Mouse (Mus musculus) frontal cortex, postnatal 14 days (tissue): ENCODE measurements around the gene Naa11.

Experiments used
- DNase-seq, 2 experiments: peaks; one replicate each; pipeline ENCODE4 v3.0.0; 2022; ENCODE audit warnings: low spot score in 2 of 2

Naa11 gene

GRCm38 (mm10) chr5:97345129-97345528 lies 47.0 kb downstream of the Naa11 start:
- DNase-seq: no peak

- DNase-seq: no peak
Measured at GRCm38 (mm10) chr5:97344144-97344543, 48.0 kb downstream of the Naa11 start.

- no peak for DNase-seq
Measured at GRCm38 (mm10) chr5:97334794-97335193, 57.4 kb downstream of the Naa11 start.
